Mouse (Mus musculus) v-Abl transformed pro-B cells (cell line): Measurements from ENCODE around the gene Asphd1.
"Not testable (repeated sequence)": the region's sequence is repeated elsewhere in the genome, so short reads cannot be mapped to it uniquely, and the experiment has no call there.

Source experiments
- in situ Hi-C, 2 experiments: fragments of 400-800 bp; cut with MboI; formaldehyde crosslinking; loops; one replicate each; pipeline ENCODE4 v1.15.1; 2025; ENCODE audit not compliant: unreplicated experiment in 2 of 2

Asphd1 gene

GRCm38 (mm10) chr7:126905590-126905989 lies 43.8 kb downstream of the Asphd1 start:
- in situ Hi-C loops = no loop called here

- in situ Hi-C loops = not testable (repeated sequence)
These were observed 49.6 kb downstream of the Asphd1 start for GRCm38 (mm10) chr7:126899781-126900180.

DNA sequence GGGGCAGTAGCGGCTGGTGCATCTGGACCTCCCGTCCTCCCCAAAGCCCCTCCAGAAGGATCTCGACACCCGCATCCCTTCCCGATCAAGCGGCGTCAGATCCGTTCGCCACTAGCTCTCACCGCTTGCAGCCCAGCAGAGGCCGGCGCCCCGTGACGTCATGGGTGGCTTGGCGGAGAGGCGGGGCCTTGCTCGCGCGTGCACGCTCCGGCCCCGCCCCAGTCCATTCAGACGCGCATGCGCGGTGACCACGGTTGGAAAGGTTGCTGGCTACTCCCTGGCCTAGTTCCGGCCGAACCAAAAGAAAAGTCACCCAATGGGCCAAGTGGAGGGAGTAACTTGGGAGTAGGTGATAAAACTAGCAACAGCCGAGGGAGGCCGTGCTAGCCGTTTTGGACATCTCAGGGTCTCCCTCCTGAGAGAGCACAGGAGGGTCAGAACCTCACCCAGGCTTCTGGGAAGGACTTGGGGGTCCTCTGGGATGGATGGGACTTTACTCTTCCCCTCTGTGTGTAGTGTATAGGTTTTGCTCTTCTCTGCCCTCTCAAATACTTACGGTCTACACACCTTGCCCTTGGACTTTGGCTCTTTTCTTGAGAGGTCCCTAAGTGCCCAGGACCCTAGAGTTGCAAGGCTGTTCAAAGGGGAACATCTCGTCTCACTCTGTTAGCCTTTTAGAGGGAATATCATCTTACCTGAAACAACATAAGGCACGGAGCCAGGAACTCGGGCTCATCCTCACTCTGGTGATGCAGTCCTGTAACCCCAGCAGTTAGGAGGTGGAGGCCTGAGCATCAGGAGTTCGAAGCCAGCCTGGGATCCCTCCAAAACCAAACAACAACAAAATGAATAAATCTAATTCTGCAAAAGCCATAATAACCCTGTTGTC lies 51.0 kb downstream of the Asphd1 start:
- in situ Hi-C loops = no loop called here

- in situ Hi-C loops = no loop called here
These were observed 51.8 kb downstream of the Asphd1 start for GRCm38 (mm10) chr7:126897390-126898101.

DNA sequence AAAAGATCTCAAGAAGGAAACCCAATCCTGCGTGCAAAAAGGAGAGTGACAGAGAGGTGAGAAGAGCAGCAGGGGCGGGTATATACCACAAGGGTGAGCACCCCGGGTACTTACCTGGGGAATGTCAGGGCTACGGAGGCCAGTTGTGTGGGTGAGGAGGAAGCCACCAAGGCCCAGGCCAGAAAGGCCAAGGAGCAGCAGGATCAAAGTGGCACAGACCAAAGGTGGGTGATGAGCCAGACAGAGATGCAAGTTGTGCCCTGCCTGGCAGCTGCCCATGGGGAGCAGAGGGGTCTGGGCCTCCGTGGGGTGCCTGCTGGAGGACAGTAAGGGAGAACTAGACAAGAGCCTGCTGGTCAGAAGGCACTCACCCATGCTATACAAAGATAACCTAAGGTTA lies 52.5 kb downstream of the Asphd1 start:
- in situ Hi-C loops = no loop called here
